Mouse (Mus musculus): ENCODE measurements around the gene Ift81. TPM values are rescaled to one million over a fixed set of nuclear protein-coding genes. Genes with fewer than 3 reads are reported as not detected.

The Ift81 gene
- total and polyA plus RNA-seq, 2 experiments from 2014 or later: 43.8 to 51.6 TPM

DNA sequence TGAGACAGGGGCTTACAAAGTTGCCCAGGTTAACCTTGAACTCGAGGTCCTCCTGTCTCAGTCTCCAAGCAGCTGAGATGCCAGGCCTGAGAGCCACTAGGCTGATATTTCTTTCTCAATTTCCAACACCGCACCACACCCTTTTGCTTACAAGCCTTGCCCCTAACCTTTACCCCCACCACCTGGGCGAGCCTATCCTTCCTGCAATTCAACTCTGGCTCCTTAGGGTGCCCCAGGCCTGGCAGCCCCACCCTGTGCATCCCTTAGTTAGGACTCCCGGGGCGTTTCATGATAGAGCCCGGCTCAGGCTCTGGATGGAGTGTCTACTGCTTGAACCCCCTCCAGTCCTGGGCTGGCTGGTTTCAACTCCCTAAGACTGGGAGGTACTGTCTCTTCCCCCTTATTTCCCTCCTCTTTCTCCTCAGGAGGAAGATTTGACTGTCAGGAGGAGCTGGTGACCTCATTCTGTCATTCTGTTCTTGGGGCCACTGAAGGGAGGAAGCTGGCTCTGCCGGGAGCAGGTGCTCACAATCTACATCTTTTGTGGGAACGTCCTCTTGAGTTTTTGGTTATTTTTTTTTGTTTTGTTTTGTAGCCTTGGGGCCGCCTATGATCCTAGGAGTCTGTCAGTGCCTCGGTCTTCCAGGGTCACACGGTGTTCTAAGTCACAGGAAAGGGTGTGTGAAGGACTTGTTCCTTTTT, 98.1 kb downstream of the Ift81 start:
- Histone ChIP-seq H3K4me3 (ENCODE audit: low read depth, low read length) (no peak overlapping the region), H3K9ac (replicated peaks; ENCODE audit: low read depth, low read length) (no peak overlapping the region), H3K4me1 (ENCODE audit: control insufficient read depth, insufficient read depth) (peaks cover 60% of the 10 kb centered on the region), H3K36me3 (replicated peaks; ENCODE audit: control insufficient read depth, insufficient read depth, low read length) (no peaks in the 10 kb centered on the region), H3K27me3 (ENCODE audit: control insufficient read depth, insufficient read depth, low read length) (no peaks in the 10 kb centered on the region), H3K4me2 (ENCODE audit: low read depth, low read length) (no peak overlapping the region), H3K9me3 (replicated peaks; ENCODE audit: control insufficient read depth, low read length) (no peaks in the 10 kb centered on the region), H3K27ac (ENCODE audit: low read depth) (no peak overlapping the region)
- TF ChIP-seq EP300 (IDR thresholded peaks at IDR 0.05; ENCODE audit: low read depth) (no peak), CTCF (IDR thresholded peaks at IDR 0.05; ENCODE audit: low read depth) (no peak)
- DNase-seq (ENCODE audit: low spot score) (no peak), ATAC-seq (ENCODE audit: insufficient read depth, low read depth) (no peak)
- WGBS: 65% methylated on average over 11 of the region's 11 CpGs

DNA sequence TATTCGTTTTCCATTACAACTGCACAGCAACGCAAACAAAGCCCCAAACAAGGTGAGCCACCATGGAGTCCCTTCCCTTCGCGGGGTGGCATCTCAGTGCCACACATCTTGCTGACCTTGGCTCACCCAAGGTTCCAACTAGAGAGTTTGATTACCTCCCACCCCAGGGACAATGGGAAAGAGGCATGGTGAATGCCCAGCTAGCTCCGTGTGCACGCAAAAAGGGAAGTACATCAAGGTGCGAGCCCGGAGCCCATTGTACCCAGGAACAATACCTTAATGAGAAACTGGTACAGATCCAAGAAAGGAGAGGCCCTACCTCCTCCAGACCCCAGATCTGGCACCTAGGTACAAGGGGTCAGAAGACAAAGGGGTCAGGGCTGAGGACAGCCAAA, 100.2 kb downstream of the Ift81 start:
- TF ChIP-seq CTCF (IDR thresholded peaks at IDR 0.05; ENCODE audit: low read depth) (no peak), EP300 (IDR thresholded peaks at IDR 0.05; ENCODE audit: low read depth) (no peak)
- no peaks in the 10 kb centered on the region for H3K27me3 ChIP-seq (ENCODE audit: control insufficient read depth, insufficient read depth, low read length)
- H3K9me3 ChIP-seq (replicated peaks; ENCODE audit: control insufficient read depth, low read length): no peaks in the 10 kb centered on the region
- ATAC-seq (ENCODE audit: insufficient read depth, low read depth): no peak
- H3K36me3 ChIP-seq (replicated peaks; ENCODE audit: control insufficient read depth, insufficient read depth, low read length): no peaks in the 10 kb centered on the region
- no peak overlapping the region for H3K4me3 ChIP-seq (ENCODE audit: low read depth, low read length)
- peaks cover 66% of the 10 kb centered on the region for H3K4me1 ChIP-seq (ENCODE audit: control insufficient read depth, insufficient read depth)
- H3K4me2 ChIP-seq (ENCODE audit: low read depth, low read length): peak overlapping the region; percentile 35; the same call in 1 of the 2 replicates
- WGBS: 39% methylated on average over 8 of the region's 8 CpGs
- DNase-seq (ENCODE audit: low spot score): no peak
- 0 out of 2 replicates have a peak overlapping the region, but pooled peaks have one; percentile 19 for H3K9ac ChIP-seq (replicated peaks; ENCODE audit: low read depth, low read length)
- H3K27ac ChIP-seq (ENCODE audit: low read depth): peak overlapping the region; percentile 56; the same call in 1 of the 2 replicates

DNA sequence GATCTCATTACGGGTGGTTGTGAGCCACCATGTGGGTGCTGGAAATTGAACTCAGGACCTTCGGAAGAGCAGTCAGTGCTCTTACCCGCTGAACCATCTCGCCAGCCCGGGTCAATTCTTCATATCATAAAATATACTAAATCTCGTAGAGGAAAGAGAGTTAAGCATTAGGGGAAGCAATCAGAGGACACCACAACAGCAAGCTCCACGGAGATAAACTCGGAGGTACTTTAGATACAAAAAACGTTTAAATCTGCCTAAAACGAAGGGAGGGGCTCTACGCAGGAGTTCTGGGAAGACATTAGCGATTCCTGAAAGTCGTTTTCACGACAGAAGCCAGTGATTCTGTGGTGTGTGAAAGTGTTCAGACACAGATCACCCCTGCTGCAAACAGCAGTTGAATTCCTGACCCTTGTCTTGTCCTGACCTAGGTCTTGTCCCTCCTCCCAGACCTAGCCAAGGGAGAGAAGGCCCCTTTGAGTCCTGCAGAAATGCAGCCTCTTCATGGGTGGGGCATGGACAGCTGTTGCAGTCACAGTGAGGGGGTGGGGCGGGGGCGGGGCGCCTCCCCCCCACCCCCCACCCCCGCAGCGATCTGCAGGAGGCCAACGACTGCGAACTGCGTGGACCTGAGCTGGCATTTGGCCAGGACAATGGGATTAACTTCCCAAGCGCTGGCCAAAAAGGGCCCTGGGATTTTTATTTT, 100.7 kb downstream of the Ift81 start:
- Histone ChIP-seq H3K4me1 (ENCODE audit: control insufficient read depth, insufficient read depth) (peaks cover 63% of the 10 kb centered on the region), H3K36me3 (replicated peaks; ENCODE audit: control insufficient read depth, insufficient read depth, low read length) (no peaks in the 10 kb centered on the region), H3K9me3 (replicated peaks; ENCODE audit: control insufficient read depth, low read length) (no peaks in the 10 kb centered on the region), H3K9ac (replicated peaks; ENCODE audit: low read depth, low read length) (no peak overlapping the region), H3K4me3 (ENCODE audit: low read depth, low read length) (no peak overlapping the region), H3K27me3 (ENCODE audit: control insufficient read depth, insufficient read depth, low read length) (no peaks in the 10 kb centered on the region), H3K4me2 (ENCODE audit: low read depth, low read length) (peak overlapping the region; percentile 35; the same call in 1 of the 2 replicates), H3K27ac (ENCODE audit: low read depth) (peak overlapping the region; percentile 56; the same call in 1 of the 2 replicates)
- WGBS: 47% methylated on average over 23 of the region's 23 CpGs
- TF ChIP-seq EP300 (IDR thresholded peaks at IDR 0.05; ENCODE audit: low read depth) (no peak), CTCF (IDR thresholded peaks at IDR 0.05; ENCODE audit: low read depth) (no peak)
- ATAC-seq (ENCODE audit: insufficient read depth, low read depth) (no peak), DNase-seq (ENCODE audit: low spot score) (no peak)

GRCm38 (mm10) chr5:122512011-122512410, 102.3 kb downstream of the Ift81 start:
- Histone ChIP-seq H3K4me1 (ENCODE audit: control insufficient read depth, insufficient read depth) (peaks cover 47% of the 10 kb centered on the region), H3K9ac (replicated peaks; ENCODE audit: low read depth, low read length) (no peak overlapping the region; the same call in 1 of the 2 replicates), H3K4me2 (ENCODE audit: low read depth, low read length) (no peak overlapping the region), H3K36me3 (replicated peaks; ENCODE audit: control insufficient read depth, insufficient read depth, low read length) (no peaks in the 10 kb centered on the region), H3K27me3 (ENCODE audit: control insufficient read depth, insufficient read depth, low read length) (no peaks in the 10 kb centered on the region), H3K27ac (ENCODE audit: low read depth) (peak overlapping the region; percentile 96; the same call in 1 of the 2 replicates), H3K4me3 (ENCODE audit: low read depth, low read length) (no peak overlapping the region), H3K9me3 (replicated peaks; ENCODE audit: control insufficient read depth, low read length) (no peaks in the 10 kb centered on the region)
- no peak for TF ChIP-seq EP300 (IDR thresholded peaks at IDR 0.05; ENCODE audit: low read depth)
- no peak for TF ChIP-seq CTCF (IDR thresholded peaks at IDR 0.05; ENCODE audit: low read depth)
- DNase-seq (ENCODE audit: low spot score) (no peak), ATAC-seq (ENCODE audit: insufficient read depth, low read depth) (no peak)
- WGBS: 66% methylated on average over 6 of the region's 6 CpGs

- TF ChIP-seq CTCF (IDR thresholded peaks at IDR 0.05; ENCODE audit: low read depth) (no peak), EP300 (IDR thresholded peaks at IDR 0.05; ENCODE audit: low read depth) (no peak)
- Histone ChIP-seq H3K9me3 (replicated peaks; ENCODE audit: control insufficient read depth, low read length) (no peaks in the 10 kb centered on the region), H3K9ac (replicated peaks; ENCODE audit: low read depth, low read length) (peak overlapping the region; percentile 27), H3K4me2 (ENCODE audit: low read depth, low read length) (peak overlapping the region; percentile 8; the same call in 1 of the 2 replicates), H3K36me3 (replicated peaks; ENCODE audit: control insufficient read depth, insufficient read depth, low read length) (no peaks in the 10 kb centered on the region), H3K27ac (ENCODE audit: low read depth) (peak overlapping the region; percentile 96), H3K4me1 (ENCODE audit: control insufficient read depth, insufficient read depth) (peaks cover 43% of the 10 kb centered on the region), H3K27me3 (ENCODE audit: control insufficient read depth, insufficient read depth, low read length) (no peaks in the 10 kb centered on the region), H3K4me3 (ENCODE audit: low read depth, low read length) (no peak overlapping the region)
- ATAC-seq (ENCODE audit: insufficient read depth, low read depth) (no peak), DNase-seq (ENCODE audit: low spot score) (no peak)
- WGBS: 14% methylated on average over 9 of the region's 9 CpGs
These were observed 102.9 kb downstream of the Ift81 start for GRCm38 (mm10) chr5:122511405-122511804.

All from heart, postnatal 0 days (tissue).